17 mouse cellular contexts compared by ENCODE assay signal in genomic region chr17:84696537-84696936, GRCm38 (mm10). TPM values are rescaled to one million over a fixed set of nuclear protein-coding genes. Genes with fewer than 3 reads are reported as not detected.
"Had no signal": no experiment of that assay in that cellular context is flagged by ENCODE, and none has a peak within 500 bp of the region (broad histone marks: within the 10 kb centered on the region; RNA-seq: fewer than 3 reads in every experiment).

No protein-coding gene starts in this region.

- ATAC-seq: intestine, embryonic 15.5 days; liver, postnatal 0 days; midbrain, embryonic 16.5 days had no signal

- DNase-seq: liver; liver, embryonic 13.5 days; liver, postnatal 0 days; lung, postnatal 14 days; right cerebral cortex, postnatal 14 days; thymus, adult 18-20 months; thymus, postnatal 25 days had no signal

- H3K4me2 ChIP-seq: hindbrain, embryonic 14.5 days; intestine, embryonic 15.5 days; limb, embryonic 12.5 days; liver, embryonic 13.5 days; lung, embryonic 15.5 days; midbrain, embryonic 12.5 days had no signal

- H3K4me3 ChIP-seq: intestine, embryonic 15.5 days; limb, embryonic 12.5 days; liver, embryonic 13.5 days; lung, embryonic 15.5 days; megakaryocyte, embryonic 14.5 days; midbrain, embryonic 12.5 days had no signal

- H3K9me3 ChIP-seq: intestine, embryonic 15.5 days; limb, embryonic 12.5 days; liver, embryonic 13.5 days; lung, embryonic 15.5 days; megakaryocyte, embryonic 14.5 days; midbrain, embryonic 12.5 days had no signal

- H3K27me3 ChIP-seq: intestine, embryonic 15.5 days; limb, embryonic 12.5 days; liver, embryonic 13.5 days; lung, embryonic 15.5 days had no signal

- H3K4me1 ChIP-seq: lung, embryonic 15.5 days had no signal

- H3K9ac ChIP-seq: hindbrain, embryonic 14.5 days; intestine, embryonic 15.5 days; limb, embryonic 12.5 days; liver, embryonic 13.5 days; liver, postnatal 0 days; lung, embryonic 15.5 days; midbrain, embryonic 12.5 days had no signal

- H3K36me3 ChIP-seq: intestine, embryonic 15.5 days; limb, embryonic 12.5 days; liver, embryonic 13.5 days; lung, embryonic 15.5 days; midbrain, embryonic 12.5 days had no signal

- H3K27ac ChIP-seq: hindbrain, embryonic 14.5 days; intestine, embryonic 15.5 days; limb, embryonic 12.5 days; liver, embryonic 13.5 days; lung, embryonic 15.5 days; macrophage; midbrain, embryonic 12.5 days; stomach, postnatal 0 days had no signal

RNA-seq across cellular contexts. Expression of gene Abcg5, which starts 13.7 kb away (rescaled TPM):
- polyA plus RNA-seq: macrophage had no signal

RNA-seq across cellular contexts. Expression of gene Abcg8, which starts 20.4 kb away (rescaled TPM):
- polyA plus RNA-seq: lung, embryonic 15.5 days; macrophage; neural tube, embryonic 14.5 days had no signal
